Mouse (Mus musculus): ENCODE results near the gene Golim4. TPM values are rescaled to one million over a fixed set of nuclear protein-coding genes. Genes with fewer than 3 reads are reported as not detected.

Golim4 gene
- 358 TPM for polyA plus RNA-seq (2014; fragmentation: Illumina TruSeq; extraction: RNeasy Lipid Tissue Mini Kit (QIAGEN cat#74804); ENCODE audit: low read depth, low replicate concordance)

DNA sequence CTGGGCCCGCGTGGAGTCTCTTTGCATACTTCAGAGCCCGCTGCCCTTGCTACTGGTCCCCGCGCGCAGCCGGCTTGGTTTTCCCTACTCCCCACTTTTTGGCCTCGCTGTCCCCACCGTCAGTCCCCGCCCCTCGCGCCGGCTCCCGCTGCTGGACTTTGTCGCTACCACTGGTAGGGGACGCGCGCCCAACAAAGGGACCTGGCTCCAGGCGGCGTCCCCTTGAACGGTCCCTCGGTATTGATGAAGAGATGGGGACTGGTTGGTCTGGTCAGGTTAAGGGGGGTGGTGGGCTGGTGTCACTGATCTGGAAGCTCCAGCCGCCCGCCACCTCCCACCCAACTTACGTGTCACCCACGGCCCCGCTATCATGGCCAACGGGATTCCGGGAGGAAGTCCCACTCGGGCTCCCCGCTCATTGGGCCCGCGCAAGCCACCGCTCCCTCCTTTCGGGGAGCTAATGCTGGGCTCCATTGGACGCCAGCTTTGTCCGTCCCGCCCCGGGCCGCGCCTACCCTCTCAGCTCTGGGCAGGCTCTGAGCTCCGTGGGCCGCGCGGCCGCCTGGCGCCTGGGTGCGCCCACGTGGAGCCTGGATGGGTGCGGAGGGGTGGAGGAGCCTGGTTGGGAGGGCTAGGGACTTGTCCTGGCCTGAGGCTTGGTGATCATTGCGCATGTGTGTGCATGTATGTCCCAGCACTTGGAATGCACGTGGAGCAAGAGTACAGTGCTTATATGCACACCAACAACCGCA, at the start of gene Golim4:
Golim4 (minus strand) TSS at position 399 of the 752 bp plus-strand sequence.

Other genes with a start within 250 kb of the Golim4 start
- gene Gm29133, start 208.8 kb downstream of the Golim4 start, polyA plus RNA-seq (2014; fragmentation: Illumina TruSeq; extraction: RNeasy Lipid Tissue Mini Kit (QIAGEN cat#74804); ENCODE audit: low read depth, low replicate concordance): not detected
- 20.6 TPM for gene Fstl5, start 117.3 kb upstream of the Golim4 start, polyA plus RNA-seq (2014; fragmentation: Illumina TruSeq; extraction: RNeasy Lipid Tissue Mini Kit (QIAGEN cat#74804); ENCODE audit: low read depth, low replicate concordance)